Mouse (Mus musculus): Measurements from ENCODE around the gene Rgs9bp. TPM values are rescaled to one million over a fixed set of nuclear protein-coding genes. Genes with fewer than 3 reads are reported as not detected.
"Not testable (repeated sequence)": the region's sequence is repeated elsewhere in the genome, so short reads cannot be mapped to it uniquely, and the experiment has no call there.

Gene Rgs9bp
- polyA plus RNA-seq, 1 experiment from 2014 or later, result 0.11 TPM

DNA sequence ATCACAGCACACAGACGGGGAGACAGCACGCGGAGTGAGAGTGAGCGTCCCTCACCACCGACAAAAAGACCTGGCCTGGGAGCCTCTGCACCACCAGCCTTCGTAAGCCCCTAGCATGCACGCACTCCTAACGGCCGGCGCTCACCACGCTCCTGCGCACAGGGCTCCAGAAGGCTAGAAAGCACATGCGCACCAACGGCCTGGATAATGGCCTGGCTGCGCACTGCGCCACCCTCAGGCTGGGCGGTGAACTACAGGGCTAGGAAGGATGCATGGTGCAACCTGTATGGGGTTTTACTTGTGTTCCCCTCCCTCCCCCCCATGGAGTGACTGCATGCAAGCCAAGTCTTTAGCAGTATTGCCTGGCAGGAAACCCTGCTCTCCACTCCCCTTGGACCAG, 47.8 kb downstream of the Rgs9bp start, which contains the start of gene Tdrd12:
Tdrd12 (minus strand) TSS at position 184 of the 400 bp plus-strand sequence.
- Histone ChIP-seq H3K9ac (ENCODE audit: low read depth, low read length) (no peak within 1 kb of the TSS), H3K4me1 (replicated peaks; ENCODE audit: insufficient read depth, low read length) (no peaks in the 10 kb centered on the region), H3K36me3 (ENCODE audit: insufficient read depth, low read length) (no peaks in the 10 kb centered on the region), H3K9me3 (replicated peaks; ENCODE audit: low read length) (no peaks in the 10 kb centered on the region), H3K27ac (no peak within 1 kb of the TSS), H3K4me3 (replicated peaks; ENCODE audit: low read depth, low read length) (no peak within 1 kb of the TSS), H3K27me3 (ENCODE audit: insufficient read depth, low read length) (no peaks in the 10 kb centered on the region), H3K4me2 (ENCODE audit: low read length) (no peak within 1 kb of the TSS)
- peak; percentile 29; the same call in 1 of the 2 replicates for TF ChIP-seq CTCF (IDR thresholded peaks at IDR 0.05; ENCODE audit: low read depth)
- WGBS, result 94% methylated on average over 17 of the region's 17 CpGs
- ATAC-seq (replicated peaks; ENCODE audit: low FRiP score, low read depth) (no peak), DNase-seq (ENCODE audit: low spot score) (no peak)

DNA sequence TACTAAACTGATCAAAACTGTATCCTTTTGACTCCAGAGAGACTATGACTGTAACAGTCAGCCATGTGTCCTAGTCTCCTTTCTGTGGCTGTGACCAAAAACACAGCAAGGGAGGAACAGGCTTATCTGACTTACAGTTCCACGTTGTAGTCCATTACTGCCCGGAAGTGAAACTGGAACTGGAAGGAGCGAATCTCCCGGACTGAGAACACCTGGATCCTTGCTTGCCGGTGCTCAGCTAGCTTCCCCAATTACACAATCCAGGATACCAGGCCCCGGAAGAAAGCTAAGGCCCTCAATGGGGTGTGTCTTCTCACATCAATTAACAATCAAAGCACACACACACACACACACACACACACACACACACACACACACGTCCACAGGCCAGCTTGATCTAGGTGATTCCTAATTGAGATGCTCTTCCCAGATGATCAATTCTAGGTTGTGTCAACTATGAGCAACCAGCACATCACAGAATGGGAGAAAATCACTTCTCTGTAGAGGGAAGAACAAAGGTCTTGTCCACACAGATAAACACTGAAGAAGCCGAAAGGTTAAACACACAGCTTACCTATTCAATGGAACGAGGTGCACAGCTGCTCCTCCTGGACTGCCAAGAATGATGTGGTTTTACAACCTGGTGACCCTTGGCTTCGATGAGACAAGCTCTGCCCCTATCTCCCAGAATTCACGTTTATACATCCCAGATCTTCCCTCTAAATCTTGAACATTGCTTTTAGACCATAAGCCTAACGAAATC, 49.5 kb downstream of the Rgs9bp start:
- Histone ChIP-seq H3K9ac (ENCODE audit: low read depth, low read length) (no peak overlapping the region), H3K4me1 (replicated peaks; ENCODE audit: insufficient read depth, low read length) (no peaks in the 10 kb centered on the region), H3K27ac (no peak overlapping the region), H3K4me2 (ENCODE audit: low read length) (no peak overlapping the region), H3K27me3 (ENCODE audit: insufficient read depth, low read length) (no peaks in the 10 kb centered on the region), H3K9me3 (replicated peaks; ENCODE audit: low read length) (no peaks in the 10 kb centered on the region), H3K36me3 (ENCODE audit: insufficient read depth, low read length) (no peaks in the 10 kb centered on the region), H3K4me3 (replicated peaks; ENCODE audit: low read depth, low read length) (no peak overlapping the region)
- no peak for DNase-seq (ENCODE audit: low spot score)
- TF ChIP-seq CTCF (IDR thresholded peaks at IDR 0.05; ENCODE audit: low read depth), result no peak
- 54% methylated on average over 12 of the region's 12 CpGs for WGBS
- no peak for ATAC-seq (replicated peaks; ENCODE audit: low FRiP score, low read depth)

DNA sequence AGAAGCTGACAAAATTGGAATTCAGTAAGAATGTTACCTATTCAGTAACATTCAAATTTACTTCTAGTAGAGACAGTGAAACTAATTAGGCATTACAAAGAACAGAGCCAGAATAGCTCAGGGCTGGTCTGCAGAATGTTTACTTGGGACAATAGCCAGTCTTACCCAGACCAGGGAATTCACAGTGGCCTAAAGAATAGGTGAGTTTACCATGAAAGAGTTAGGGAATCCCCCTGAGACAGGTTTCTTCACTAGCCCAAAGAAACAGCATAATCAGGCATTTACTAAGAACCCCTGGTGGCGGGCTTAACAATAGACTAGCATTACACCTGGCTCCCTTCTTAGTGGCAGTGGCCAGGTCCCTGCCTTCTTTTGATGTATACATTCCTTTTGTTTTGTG, 54.8 kb downstream of the Rgs9bp start:
- not testable (repeated sequence) for DNase-seq (ENCODE audit: low spot score); ATAC-seq (replicated peaks; ENCODE audit: low FRiP score, low read depth); H3K36me3 ChIP-seq (ENCODE audit: insufficient read depth, low read length); H3K27me3 ChIP-seq (ENCODE audit: insufficient read depth, low read length); H3K4me1 ChIP-seq (replicated peaks; ENCODE audit: insufficient read depth, low read length); H3K9ac ChIP-seq (ENCODE audit: low read depth, low read length); H3K4me2 ChIP-seq (ENCODE audit: low read length); H3K9me3 ChIP-seq (replicated peaks; ENCODE audit: low read length); H3K27ac ChIP-seq; H3K4me3 ChIP-seq (replicated peaks; ENCODE audit: low read depth, low read length)
- 78% methylated on average over 1 of the region's 1 CpGs for WGBS

DNA sequence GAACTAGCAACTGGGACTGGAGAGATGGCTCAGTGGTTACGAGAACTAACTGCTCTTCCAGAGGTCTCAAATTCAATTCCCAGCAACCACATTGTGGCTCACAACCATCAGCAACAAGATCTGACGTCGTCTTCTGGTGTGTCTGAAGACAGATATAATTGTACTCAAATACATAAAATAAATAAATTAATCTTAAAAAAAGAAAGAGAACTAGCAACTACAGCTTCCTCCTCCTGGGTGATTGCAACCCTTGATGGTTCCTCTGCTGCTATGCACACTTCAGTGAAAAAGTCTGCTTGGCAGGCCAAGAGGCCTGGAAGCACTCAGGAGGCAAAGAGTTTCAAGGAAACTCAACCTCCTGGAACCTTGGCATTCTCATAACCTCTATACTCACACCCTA, 55.4 kb downstream of the Rgs9bp start:
- Histone ChIP-seq H3K4me2 (ENCODE audit: low read length) (no peak overlapping the region), H3K9ac (ENCODE audit: low read depth, low read length) (no peak overlapping the region), H3K9me3 (replicated peaks; ENCODE audit: low read length) (no peaks in the 10 kb centered on the region), H3K4me3 (replicated peaks; ENCODE audit: low read depth, low read length) (no peak overlapping the region), H3K27me3 (ENCODE audit: insufficient read depth, low read length) (no peaks in the 10 kb centered on the region), H3K36me3 (ENCODE audit: insufficient read depth, low read length) (no peaks in the 10 kb centered on the region), H3K27ac (no peak overlapping the region), H3K4me1 (replicated peaks; ENCODE audit: insufficient read depth, low read length) (no peaks in the 10 kb centered on the region)
- 82% methylated on average over 3 of the region's 3 CpGs for WGBS
- DNase-seq (ENCODE audit: low spot score) (no peak), ATAC-seq (replicated peaks; ENCODE audit: low FRiP score, low read depth) (no peak)
- no peak for TF ChIP-seq CTCF (IDR thresholded peaks at IDR 0.05; ENCODE audit: low read depth)

Other genes starting within 250 kb of the Rgs9bp start
- 14.3 and 15.4 TPM in 2 replicates for gene Faap24, start 188.7 kb downstream of the Rgs9bp start, polyA plus RNA-seq (2015; fragmentation: Nextera tagmentation; extraction: Ambion mirVana)
- 32.2 and 34.1 TPM in 2 replicates for gene Cep89, start 188.5 kb downstream of the Rgs9bp start, polyA plus RNA-seq (2015; fragmentation: Nextera tagmentation; extraction: Ambion mirVana)
- 31.8 and 35.1 TPM in 2 replicates for gene Slc7a9, start 136.8 kb downstream of the Rgs9bp start, polyA plus RNA-seq (2015; fragmentation: Nextera tagmentation; extraction: Ambion mirVana)
- gene Tdrd12, start 47.8 kb downstream of the Rgs9bp start, polyA plus RNA-seq (2015; fragmentation: Nextera tagmentation; extraction: Ambion mirVana), result 0.38 and 0.62 TPM in 2 replicates
- 135 and 138 TPM in 2 replicates for gene Nudt19, start 29.3 kb downstream of the Rgs9bp start, polyA plus RNA-seq (2015; fragmentation: Nextera tagmentation; extraction: Ambion mirVana)
- gene Ankrd27, start 662 bp upstream of the Rgs9bp start, polyA plus RNA-seq (2015; fragmentation: Nextera tagmentation; extraction: Ambion mirVana), result 18.5 and 19.5 TPM in 2 replicates
- gene Pdcd5, start 61.9 kb upstream of the Rgs9bp start, polyA plus RNA-seq (2015; fragmentation: Nextera tagmentation; extraction: Ambion mirVana), result 213 and 233 TPM in 2 replicates
- gene Dpy19l3, start 168.9 kb upstream of the Rgs9bp start, polyA plus RNA-seq (2015; fragmentation: Nextera tagmentation; extraction: Ambion mirVana), result 21.3 and 23.9 TPM in 2 replicates
- 12.2 TPM in 2 replicates for gene Zfp507, start 217.4 kb upstream of the Rgs9bp start, polyA plus RNA-seq (2015; fragmentation: Nextera tagmentation; extraction: Ambion mirVana)